Mouse (Mus musculus): ENCODE measurements at regions not wholly inside any gene's neighbourhood (a gene's known extent, or its start where the extent isn't known, plus 50 kb on each side); places are given as distances from the start of the nearest gene placed in this dataset.

DNA sequence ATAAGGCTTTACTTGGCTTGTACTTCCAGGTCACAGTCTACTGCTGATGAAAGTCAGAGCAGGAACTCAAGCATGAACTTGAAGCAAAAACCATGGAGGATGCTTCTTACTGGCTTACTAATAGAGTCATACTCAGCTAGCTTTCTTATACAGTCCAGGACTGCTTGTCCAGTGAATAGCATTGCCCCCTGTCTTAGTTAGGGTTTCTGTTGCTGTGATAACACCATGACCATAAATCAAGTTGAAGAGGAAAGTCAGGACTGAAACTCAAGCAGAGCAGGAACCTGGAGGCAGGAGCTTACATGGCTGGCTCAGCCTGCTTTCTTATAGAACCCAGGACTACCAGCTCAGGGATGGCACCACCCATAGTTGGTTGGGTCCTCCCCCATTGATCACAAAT lies 602.9 kb upstream of the Auts2 start:
- Histone ChIP-seq H3K4me1 (replicated peaks) (peaks cover 9% of the 10 kb centered on the region; the same call in 1 of the 2 replicates), H3K9me3 (no peaks in the 10 kb centered on the region), H3K27me3 (no peaks in the 10 kb centered on the region), H3K36me3 (no peaks in the 10 kb centered on the region), H3K27ac (no peak overlapping the region), H3K9ac (no peak overlapping the region), H3K4me3 (no peak overlapping the region), H3K4me2 (no peak overlapping the region)
- ATAC-seq (ENCODE audit: low FRiP score): no peak

DNA sequence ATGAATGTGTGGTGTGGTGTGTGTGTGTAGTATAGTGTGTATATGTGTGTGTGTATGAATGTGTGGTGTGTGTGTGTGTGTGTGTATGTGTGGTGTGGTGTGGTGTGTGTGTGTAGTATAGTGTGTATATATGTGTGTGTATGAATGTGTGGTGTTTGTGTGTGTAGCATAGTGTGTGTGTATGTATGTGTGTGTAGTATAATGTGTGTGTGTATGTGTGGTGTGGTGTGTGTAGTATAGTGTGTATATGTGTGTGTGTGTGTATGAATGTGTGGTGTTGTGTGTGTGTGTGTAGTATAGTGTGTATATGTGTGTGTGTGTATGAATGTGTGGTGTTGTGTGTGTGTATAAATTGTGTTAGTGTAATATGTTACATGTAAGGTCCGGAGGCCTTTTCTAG lies 600.5 kb upstream of the Auts2 start:
- H3K4me2 ChIP-seq: no peak overlapping the region
- no peak for ATAC-seq (ENCODE audit: low FRiP score)
- no peaks in the 10 kb centered on the region for H3K36me3 ChIP-seq
- no peak overlapping the region for H3K27ac ChIP-seq
- no peaks in the 10 kb centered on the region for H3K9me3 ChIP-seq
- H3K4me1 ChIP-seq (replicated peaks): peaks cover 9% of the 10 kb centered on the region; the same call in 1 of the 2 replicates
- no peaks in the 10 kb centered on the region for H3K27me3 ChIP-seq
- no peak overlapping the region for H3K9ac ChIP-seq
- WGBS: 100% methylated on average over 1 of the region's 1 CpGs
- H3K4me3 ChIP-seq: no peak overlapping the region

DNA sequence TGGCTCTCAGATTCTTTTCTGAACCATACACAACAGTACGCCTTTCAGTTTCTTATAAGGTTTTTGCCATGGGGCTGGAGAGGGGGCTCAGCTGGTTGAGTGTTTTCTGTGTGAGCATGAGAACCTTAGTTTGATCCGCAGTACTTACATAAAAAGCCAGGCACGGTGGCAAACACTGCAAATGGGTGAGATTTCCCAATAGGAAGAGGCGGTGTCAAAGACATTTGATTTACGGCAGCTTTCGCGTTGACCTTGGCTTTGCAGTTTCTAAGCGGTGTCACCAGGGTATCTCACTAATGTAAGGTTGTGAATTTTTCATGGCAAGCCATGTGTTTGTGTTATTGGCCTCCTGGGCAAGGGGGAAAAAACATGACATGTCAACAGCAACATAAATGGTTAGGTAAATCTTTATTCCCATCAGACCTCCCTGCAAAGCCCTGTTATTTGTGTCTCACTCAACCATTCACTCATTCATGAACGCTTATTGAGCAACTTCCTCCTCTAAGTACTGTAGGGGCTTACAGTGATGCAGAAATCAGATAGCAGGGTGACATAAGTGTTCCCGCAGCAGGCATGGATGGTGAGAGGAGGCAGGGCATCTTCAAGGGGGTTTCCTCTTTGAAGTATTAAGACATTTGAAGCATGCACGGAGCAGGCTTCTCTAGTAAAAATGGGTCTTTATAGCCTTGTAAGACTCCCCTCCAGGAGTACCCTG lies 599.4 kb upstream of the Auts2 start:
- H3K27ac ChIP-seq: no peak overlapping the region
- no peak overlapping the region for H3K9ac ChIP-seq
- H3K27me3 ChIP-seq: no peaks in the 10 kb centered on the region
- H3K9me3 ChIP-seq: no peaks in the 10 kb centered on the region
- WGBS: 68% methylated on average over 11 of the region's 11 CpGs
- H3K4me3 ChIP-seq: no peak overlapping the region
- no peak overlapping the region for H3K4me2 ChIP-seq
- H3K4me1 ChIP-seq (replicated peaks): peaks cover 9% of the 10 kb centered on the region; the same call in 1 of the 2 replicates
- H3K36me3 ChIP-seq: no peaks in the 10 kb centered on the region
- no peak for ATAC-seq (ENCODE audit: low FRiP score)

DNA sequence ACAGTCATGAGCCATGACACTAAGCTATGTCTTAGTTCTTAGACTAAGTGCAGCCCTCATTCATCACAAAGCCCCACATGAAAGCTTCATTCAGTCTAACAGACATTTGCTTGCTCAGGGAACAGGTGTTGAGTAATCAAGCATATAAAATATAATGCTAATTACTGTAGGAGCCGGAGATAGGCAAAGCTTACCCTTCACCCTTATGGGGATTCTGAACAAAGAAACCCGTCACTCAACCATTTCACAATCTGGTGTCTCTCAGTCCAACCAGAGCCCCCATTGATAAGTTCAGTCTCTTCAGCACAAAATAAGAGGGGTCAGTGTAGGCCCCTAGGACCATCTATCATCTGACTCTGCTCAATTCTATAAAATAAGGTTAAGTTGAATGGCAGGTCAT lies 587.9 kb upstream of the Auts2 start:
- 20% methylated on average over 2 of the region's 2 CpGs for WGBS
- Histone ChIP-seq H3K9ac (no peak overlapping the region), H3K4me3 (no peak overlapping the region), H3K27ac (no peak overlapping the region), H3K27me3 (no peaks in the 10 kb centered on the region), H3K9me3 (no peaks in the 10 kb centered on the region), H3K36me3 (no peaks in the 10 kb centered on the region), H3K4me2 (no peak overlapping the region), H3K4me1 (replicated peaks) (no peaks in the 10 kb centered on the region)
- ATAC-seq (ENCODE audit: low FRiP score): no peak

DNA sequence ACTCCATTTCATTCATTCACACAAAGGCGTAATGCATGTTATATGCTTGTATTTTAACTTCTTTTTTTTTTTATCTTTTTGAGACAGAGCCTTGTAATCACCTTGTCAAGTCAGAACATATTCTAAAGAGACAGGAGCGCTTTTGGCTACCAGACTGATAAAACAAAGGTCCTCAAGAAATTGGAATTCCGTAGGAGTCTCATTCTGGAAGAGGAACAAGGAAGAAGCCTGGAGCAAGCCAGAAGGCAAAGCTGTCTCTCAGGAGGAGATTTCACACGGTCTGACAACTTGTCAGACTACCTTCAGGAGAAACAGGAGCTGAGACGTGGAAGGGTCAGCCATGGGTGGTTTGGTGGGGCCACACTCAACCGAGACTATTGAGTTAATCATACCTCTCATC lies 587.2 kb upstream of the Auts2 start:
- Histone ChIP-seq H3K4me1 (replicated peaks) (no peaks in the 10 kb centered on the region), H3K4me2 (no peak overlapping the region), H3K9ac (no peak overlapping the region), H3K27ac (no peak overlapping the region), H3K27me3 (no peaks in the 10 kb centered on the region), H3K36me3 (no peaks in the 10 kb centered on the region), H3K4me3 (no peak overlapping the region), H3K9me3 (no peaks in the 10 kb centered on the region)
- ATAC-seq (ENCODE audit: low FRiP score): no peak
- WGBS: 62% methylated on average over 6 of the region's 6 CpGs

DNA sequence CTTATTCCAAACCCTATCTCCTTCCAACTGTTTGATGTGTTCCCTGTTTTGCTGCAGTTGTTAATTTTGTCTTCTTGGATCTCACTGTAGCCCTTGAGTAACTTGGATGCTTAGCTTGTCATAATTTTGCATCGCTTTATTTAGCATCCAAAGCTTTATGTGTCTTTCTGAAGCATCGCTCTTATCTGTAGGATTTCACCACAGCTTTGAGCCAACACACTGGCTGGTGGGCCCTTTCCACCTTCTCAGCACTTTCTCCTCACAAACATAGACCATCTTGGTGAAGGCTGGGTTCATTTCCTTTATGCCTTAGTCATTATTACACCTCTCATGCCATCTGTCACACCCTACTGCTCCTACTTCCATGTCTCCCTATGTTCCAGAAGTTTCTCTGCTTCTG lies 581.1 kb upstream of the Auts2 start:
- no peak overlapping the region for H3K4me2 ChIP-seq
- H3K27me3 ChIP-seq: no peaks in the 10 kb centered on the region
- ATAC-seq (ENCODE audit: low FRiP score): no peak
- H3K27ac ChIP-seq: no peak overlapping the region
- H3K4me3 ChIP-seq: no peak overlapping the region
- H3K4me1 ChIP-seq (replicated peaks): no peaks in the 10 kb centered on the region
- no peaks in the 10 kb centered on the region for H3K9me3 ChIP-seq
- WGBS: 90% methylated on average over 2 of the region's 2 CpGs
- no peaks in the 10 kb centered on the region for H3K36me3 ChIP-seq
- no peak overlapping the region for H3K9ac ChIP-seq

DNA sequence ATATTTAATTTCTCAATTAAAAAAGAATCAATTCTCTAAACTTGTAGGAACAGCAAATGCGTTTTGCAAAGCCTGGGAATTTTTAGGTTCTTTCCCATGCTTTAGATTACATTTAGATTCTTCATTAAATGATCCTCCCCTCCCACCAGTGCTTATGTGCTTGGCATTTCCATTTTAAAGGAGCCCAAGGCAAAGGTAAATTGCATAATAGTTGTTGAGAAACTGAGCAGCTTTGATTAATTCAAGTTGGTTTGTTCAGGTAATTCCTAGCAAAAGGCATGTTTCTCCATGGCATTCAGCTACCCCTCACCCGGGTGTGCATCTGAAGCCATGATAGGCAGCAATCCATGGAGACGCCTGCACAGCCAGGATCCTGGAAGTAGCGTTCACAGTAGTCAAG lies 570.8 kb upstream of the Auts2 start:
- no peak overlapping the region for H3K4me2 ChIP-seq
- no peak overlapping the region for H3K4me3 ChIP-seq
- no peak overlapping the region for H3K27ac ChIP-seq
- no peak for ATAC-seq (ENCODE audit: low FRiP score)
- no peak overlapping the region for H3K9ac ChIP-seq
- peaks cover 4% of the 10 kb centered on the region; the same call in 1 of the 2 replicates for H3K27me3 ChIP-seq
- H3K9me3 ChIP-seq: no peaks in the 10 kb centered on the region
- H3K4me1 ChIP-seq (replicated peaks): peaks cover 4% of the 10 kb centered on the region
- WGBS: 81% methylated on average over 4 of the region's 4 CpGs
- no peaks in the 10 kb centered on the region for H3K36me3 ChIP-seq

DNA sequence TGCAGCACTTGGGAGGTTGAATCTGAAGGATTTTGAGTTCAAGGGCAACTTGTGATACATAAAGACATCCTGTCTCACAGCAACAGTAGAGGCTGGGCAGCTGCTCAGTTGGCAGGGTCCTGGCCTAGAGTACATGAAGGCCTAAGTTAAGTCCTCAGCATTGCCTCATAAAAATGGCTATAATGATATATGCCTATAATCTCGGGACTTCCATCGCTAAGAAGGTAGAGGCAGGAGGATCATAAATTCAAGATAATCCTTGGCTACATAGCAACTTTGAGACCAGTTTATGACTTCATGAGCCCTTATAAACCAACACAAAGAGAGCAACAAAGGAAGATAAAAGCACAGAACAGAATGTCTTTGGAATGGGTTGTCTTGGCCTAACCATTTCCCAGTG lies 570.0 kb upstream of the Auts2 start:
- H3K4me3 ChIP-seq: no peak overlapping the region
- no peak for ATAC-seq (ENCODE audit: low FRiP score)
- H3K4me2 ChIP-seq: no peak overlapping the region
- H3K36me3 ChIP-seq: no peaks in the 10 kb centered on the region
- H3K4me1 ChIP-seq (replicated peaks): peaks cover 4% of the 10 kb centered on the region
- 97% methylated on average over 2 of the region's 2 CpGs for WGBS
- no peaks in the 10 kb centered on the region for H3K9me3 ChIP-seq
- peaks cover 4% of the 10 kb centered on the region; the same call in 1 of the 2 replicates for H3K27me3 ChIP-seq
- H3K9ac ChIP-seq: no peak overlapping the region
- no peak overlapping the region for H3K27ac ChIP-seq

DNA sequence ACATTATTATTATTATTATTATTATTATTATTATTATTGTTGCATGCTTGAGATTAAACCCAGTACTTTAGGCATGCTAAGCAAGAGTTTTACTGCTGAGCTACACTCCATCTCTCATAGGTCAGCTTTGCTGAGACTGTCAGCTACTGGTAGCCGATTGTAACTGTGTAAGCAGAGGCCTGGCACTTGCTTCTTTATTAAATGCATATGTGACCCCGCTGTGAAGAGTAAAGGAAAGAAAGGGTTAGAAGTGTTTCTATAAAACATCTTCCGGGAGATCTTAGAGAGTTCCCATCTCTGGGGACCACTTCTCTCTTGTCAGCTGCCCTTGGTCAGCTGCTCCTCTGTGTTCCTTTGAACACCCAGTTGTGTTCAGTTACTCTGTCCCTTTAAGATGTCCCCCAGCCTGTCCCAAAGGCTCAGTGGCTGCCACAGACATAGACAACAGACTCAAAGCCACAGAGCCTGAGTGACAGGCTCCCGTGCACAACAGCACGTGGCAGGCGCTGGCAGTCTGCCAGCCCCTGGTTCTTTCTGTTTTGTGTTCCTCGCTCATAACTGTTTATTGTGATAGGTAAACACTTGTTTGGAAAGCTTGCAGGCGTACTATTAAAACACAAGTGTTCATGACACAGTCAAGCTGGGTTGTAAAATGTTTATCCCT lies 563.7 kb upstream of the Auts2 start:
- H3K4me3 ChIP-seq: no peak overlapping the region
- H3K4me1 ChIP-seq (replicated peaks): peaks cover 14% of the 10 kb centered on the region
- peak overlapping the region; percentile 35; the same call in 1 of the 2 replicates for H3K27ac ChIP-seq
- peak; percentile 69; the same call in 1 of the 2 replicates for ATAC-seq (ENCODE audit: low FRiP score)
- H3K9ac ChIP-seq: no peak overlapping the region
- H3K4me2 ChIP-seq: peak overlapping the region; percentile 25
- H3K36me3 ChIP-seq: no peaks in the 10 kb centered on the region
- 18% methylated on average over 8 of the region's 8 CpGs for WGBS
- peaks cover 3% of the 10 kb centered on the region; the same call in 1 of the 2 replicates for H3K27me3 ChIP-seq
- no peaks in the 10 kb centered on the region for H3K9me3 ChIP-seq

DNA sequence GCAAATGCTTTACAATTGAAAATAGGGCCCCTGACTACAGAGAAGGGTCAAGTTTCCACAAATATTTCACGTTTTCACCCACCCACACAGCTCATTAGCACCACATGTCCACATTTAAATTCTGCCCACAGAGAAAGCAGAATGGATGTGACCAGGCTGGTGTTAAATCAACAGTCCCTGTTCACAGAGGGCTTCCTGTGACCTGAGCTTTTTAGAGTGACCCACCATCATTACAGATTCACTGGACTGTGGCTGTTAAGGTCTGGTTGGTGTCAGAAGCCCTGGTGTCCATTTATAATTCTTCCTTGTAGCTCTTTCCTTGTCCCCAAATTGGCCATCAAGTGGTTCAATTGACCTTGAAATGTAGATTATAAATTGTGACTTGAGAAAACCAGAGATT lies 553.2 kb upstream of the Auts2 start:
- no peaks in the 10 kb centered on the region for H3K4me1 ChIP-seq (replicated peaks)
- H3K27ac ChIP-seq: no peak overlapping the region
- 27% methylated on average over 1 of the region's 1 CpGs for WGBS
- H3K36me3 ChIP-seq: no peaks in the 10 kb centered on the region
- H3K9ac ChIP-seq: no peak overlapping the region
- peaks cover 3% of the 10 kb centered on the region; the same call in 1 of the 2 replicates for H3K9me3 ChIP-seq
- no peak overlapping the region for H3K4me3 ChIP-seq
- H3K4me2 ChIP-seq: no peak overlapping the region
- no peak for ATAC-seq (ENCODE audit: low FRiP score)
- 0 out of 2 replicates have a peak, but pooled peaks cover 3% of the 10 kb centered on the region for H3K27me3 ChIP-seq

DNA sequence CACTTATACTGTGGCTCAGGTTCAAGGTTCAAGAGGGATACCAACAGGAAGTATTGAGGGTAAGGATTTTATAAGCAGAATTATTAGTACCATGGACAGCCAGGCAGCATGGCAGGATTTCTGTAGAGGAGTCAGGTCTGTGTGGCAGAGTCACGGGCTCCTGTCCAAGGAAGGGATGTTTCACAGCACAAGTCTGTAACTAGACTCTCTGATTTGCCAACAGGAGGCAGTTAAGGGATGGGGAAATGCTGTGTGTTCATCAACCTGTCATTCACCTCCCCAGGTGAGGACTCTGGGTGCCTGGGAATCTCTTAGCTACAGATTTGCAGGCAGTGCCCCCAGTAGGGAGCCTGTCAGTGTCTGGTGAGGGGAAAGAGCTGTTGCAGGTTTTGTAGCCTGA lies 541.7 kb upstream of the Auts2 start:
- 81% methylated on average over 1 of the region's 1 CpGs for WGBS
- H3K9ac ChIP-seq: no peak overlapping the region
- ATAC-seq (ENCODE audit: low FRiP score): no peak
- H3K27me3 ChIP-seq: no peaks in the 10 kb centered on the region
- no peak overlapping the region for H3K4me3 ChIP-seq
- no peaks in the 10 kb centered on the region for H3K36me3 ChIP-seq
- no peaks in the 10 kb centered on the region for H3K4me1 ChIP-seq (replicated peaks)
- no peaks in the 10 kb centered on the region for H3K9me3 ChIP-seq
- no peak overlapping the region for H3K4me2 ChIP-seq
- H3K27ac ChIP-seq: no peak overlapping the region

DNA sequence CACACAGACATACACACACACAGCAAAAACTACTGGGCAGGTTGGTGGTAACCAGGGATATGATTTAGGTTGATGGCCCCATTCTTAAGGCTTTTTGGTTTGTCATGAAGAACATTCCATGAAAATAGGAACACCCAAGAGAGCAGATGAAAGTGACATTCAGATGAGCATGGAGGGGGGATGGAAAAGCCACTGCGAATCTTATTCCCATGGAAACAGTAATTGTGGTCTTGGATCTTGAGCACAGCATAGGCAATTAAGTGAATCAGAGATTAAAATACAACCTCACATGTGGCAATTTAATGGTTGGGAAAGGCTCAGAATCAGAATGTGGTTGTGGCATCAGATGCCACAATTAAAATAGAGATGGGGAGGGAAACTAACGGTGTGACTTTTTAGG lies 537.6 kb upstream of the Auts2 start:
- 69% methylated on average over 2 of the region's 2 CpGs for WGBS
- no peak for ATAC-seq (ENCODE audit: low FRiP score)

DNA sequence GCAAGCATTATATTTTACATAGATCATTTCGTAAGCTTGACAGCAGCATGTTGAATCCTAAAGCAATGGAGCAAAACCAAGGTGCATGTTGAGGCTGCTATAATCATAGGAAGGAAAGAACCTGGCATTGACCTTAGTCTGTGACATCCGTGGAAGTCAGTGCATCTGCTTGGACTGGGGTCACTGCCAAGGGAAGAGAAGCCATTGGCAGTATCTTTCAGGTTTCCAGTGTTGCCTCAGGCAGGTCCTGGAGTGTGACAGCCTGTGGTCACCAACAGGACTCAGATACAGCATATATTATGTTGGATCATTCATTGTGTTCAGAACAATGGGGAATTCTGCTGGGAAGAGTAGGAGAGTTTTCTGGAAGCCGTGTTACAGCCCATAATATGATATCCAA lies 535.8 kb upstream of the Auts2 start:
- H3K27me3 ChIP-seq: no peaks in the 10 kb centered on the region
- no peak for ATAC-seq (ENCODE audit: low FRiP score)
- no peak overlapping the region for H3K4me2 ChIP-seq
- 61% methylated on average over 3 of the region's 3 CpGs for WGBS
- no peaks in the 10 kb centered on the region for H3K9me3 ChIP-seq
- peaks cover 7% of the 10 kb centered on the region for H3K4me1 ChIP-seq (replicated peaks)
- H3K4me3 ChIP-seq: no peak overlapping the region
- H3K36me3 ChIP-seq: no peaks in the 10 kb centered on the region
- no peak overlapping the region for H3K9ac ChIP-seq
- no peak overlapping the region for H3K27ac ChIP-seq

More for the DNA sequence above, 537.6 kb upstream of the Auts2 start:
- H3K4me2 ChIP-seq: no peak overlapping the region
- H3K27ac ChIP-seq: no peak overlapping the region
- H3K27me3 ChIP-seq: no peaks in the 10 kb centered on the region
- no peaks in the 10 kb centered on the region for H3K36me3 ChIP-seq
- no peak overlapping the region for H3K4me3 ChIP-seq
- H3K4me1 ChIP-seq (replicated peaks): peaks cover 7% of the 10 kb centered on the region
- no peak overlapping the region for H3K9ac ChIP-seq
- H3K9me3 ChIP-seq: no peaks in the 10 kb centered on the region

Data from hindbrain, embryonic 13.5 days (tissue).